Mouse (Mus musculus) adrenal gland (tissue): ENCODE data around the gene Glis3.

Source experiments
- intact Hi-C: fragments of 180-260 bp; cut with DNase I; formaldehyde crosslinking; loops from one replicate; pipeline ENCODE4 v1.15.1; 2025
- long read RNA-seq, 2 experiments: library from polyadenylated mRNA; unstranded; transcript quantifications; one replicate each; pipeline ENCODE4 v2.0.0; 2020; ENCODE audit warnings: borderline replicate concordance in 1 of 2; ENCODE audit not compliant: insufficient replicate concordance in 1 of 2

The Glis3 gene
- long read RNA-seq, experiment 1, partial matches to known transcripts, result 0 of 3 reads
- long read RNA-seq, experiment 1, other reads (novel, unspliced or antisense), result 3 of 3 reads
- long read RNA-seq, experiment 2, partial matches to known transcripts, result 0 of 4 reads
- long read RNA-seq, experiment 2, other reads (novel, unspliced or antisense), result 4 of 4 reads

- intact Hi-C loops, result no loop called here
These were observed at the start of gene Glis3 for GRCm38 (mm10) chr19:28679776-28680391. TSS of gene Glis3 (minus strand) at chr19:28680077.

DNA sequence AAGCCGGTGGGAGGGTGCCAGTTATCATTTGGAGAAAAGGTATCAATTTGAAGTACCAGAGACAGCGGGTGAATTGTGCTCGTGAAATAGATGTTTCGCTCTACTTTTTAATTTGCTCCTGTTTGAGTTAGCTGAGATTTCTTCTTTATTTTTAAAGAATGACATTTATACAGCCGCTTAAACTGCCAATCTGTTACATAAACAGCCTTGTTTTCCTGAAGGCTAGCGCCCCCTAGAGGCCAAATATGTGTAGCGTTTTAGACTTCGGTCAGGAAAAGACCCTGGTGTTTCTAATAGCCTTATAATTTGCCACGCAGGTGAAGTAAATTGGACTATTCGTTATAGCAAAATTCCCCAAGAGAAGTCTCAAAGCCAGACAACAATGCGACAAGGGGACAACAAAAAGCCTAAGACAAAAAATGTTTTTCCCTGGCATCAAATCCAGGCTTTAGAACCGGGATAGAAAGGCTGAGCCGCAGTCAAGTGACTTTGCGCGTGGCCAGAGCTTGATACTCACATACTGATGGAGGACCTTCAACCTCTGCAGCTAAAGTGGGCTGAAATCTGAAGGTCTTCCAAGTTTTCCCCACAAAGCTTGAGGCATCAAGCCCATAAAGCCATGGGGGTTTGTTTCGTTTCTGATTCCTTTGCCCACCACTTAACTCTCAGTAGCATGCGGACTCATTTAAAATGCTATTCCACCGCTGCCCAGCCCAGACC, 46.4 kb upstream of the Glis3 start:
- intact Hi-C loops, result loop anchor here (10.0 kb wide), 1 partner anchor 562 kb away; no protein-coding TSS in a partner anchor

DNA sequence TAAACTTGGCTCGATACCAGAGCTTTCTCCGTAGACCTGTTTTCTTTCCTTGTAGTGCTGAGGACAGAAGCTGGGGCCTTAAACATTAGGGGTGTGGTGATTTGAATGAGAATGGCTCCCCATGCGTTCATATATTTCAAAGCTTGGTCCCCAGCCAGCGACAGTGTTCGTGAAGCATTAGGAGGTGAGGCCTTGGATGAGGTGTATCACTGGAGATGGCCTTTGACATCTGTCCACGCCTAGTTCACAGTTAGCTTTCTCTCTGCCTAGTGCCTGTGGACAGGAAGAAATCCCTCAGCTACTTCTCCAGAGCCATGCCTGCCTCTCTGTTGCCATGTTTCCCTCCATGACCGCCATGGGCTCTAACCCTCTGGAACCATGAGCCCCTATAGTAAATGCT, 44.8 kb upstream of the Glis3 start:
- intact Hi-C loops, result loop anchor here (10.0 kb wide), 1 partner anchor 560 kb away; no protein-coding TSS in a partner anchor

DNA sequence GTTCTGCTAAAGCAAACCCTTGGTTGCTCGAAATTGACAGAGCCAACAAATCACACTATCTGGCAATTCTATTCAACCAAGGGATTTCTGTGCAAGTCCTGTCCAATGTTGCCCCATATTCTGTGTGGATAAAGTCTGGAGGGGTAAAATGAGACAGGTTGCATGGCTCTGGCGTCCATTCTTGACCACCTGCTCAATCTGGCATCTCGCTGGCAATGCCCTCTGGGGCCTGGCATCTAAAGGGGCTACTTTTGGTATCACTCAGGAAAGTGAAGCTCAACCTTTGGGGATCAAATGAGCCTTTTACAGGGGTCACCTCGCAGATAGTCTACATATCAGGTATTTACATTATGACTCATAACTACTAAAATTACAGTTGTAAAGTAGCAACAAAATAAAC, 42.7 kb upstream of the Glis3 start:
- intact Hi-C loops, result loop anchor here (10.0 kb wide), 1 partner anchor 558 kb away; no protein-coding TSS in a partner anchor

DNA sequence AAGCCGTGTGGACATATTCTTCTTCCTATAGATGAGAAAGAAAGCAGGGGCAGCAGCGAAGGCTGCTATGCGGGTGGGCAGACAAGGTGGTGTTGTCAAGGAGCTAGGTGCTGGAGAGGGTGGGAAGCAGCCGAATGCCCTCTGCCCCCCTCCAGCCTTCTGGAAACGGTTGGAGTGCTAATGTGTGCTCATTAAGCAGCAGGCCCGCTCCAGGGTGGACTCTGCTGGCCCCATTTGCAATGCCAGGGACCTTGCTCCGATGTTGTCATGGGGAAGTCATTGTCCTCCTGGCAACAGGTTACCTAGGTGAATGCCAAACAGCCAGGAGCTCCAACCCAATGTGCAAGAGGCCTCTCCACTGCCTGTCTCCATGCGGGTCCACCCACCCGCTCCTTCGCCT, 42.0 kb upstream of the Glis3 start:
- intact Hi-C loops, result loop anchor here (10.0 kb wide), 1 partner anchor 557 kb away; no protein-coding TSS in a partner anchor

DNA sequence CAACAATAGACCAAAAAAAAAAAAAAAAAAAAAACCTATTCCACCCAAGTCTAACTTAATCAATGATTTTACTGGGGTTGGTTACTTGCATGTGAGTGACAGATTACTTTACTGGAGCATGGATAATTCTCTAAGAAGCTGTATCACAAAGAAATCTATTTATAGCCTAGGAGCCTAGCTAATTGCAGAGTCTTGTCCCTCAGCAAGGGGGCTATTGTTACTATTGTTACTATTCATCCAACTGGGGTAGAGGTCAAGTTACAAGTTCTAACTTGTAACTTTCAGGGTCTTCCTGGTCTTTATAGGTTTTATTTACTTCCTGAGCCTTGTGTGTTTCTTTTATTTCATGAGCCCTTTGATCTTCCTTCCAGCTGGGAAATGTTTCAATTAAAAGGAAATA, 40.1 kb upstream of the Glis3 start:
- intact Hi-C loops, result loop anchor here (10.0 kb wide), 1 partner anchor 555 kb away; no protein-coding TSS in a partner anchor

GRCm38 (mm10) chr19:28714674-28715073, 34.8 kb upstream of the Glis3 start:
- intact Hi-C loops, result no loop called here

GRCm38 (mm10) chr19:28697718-28698117, 17.8 kb upstream of the Glis3 start:
- intact Hi-C loops, result loop anchor here (1.0 kb wide), 1 partner anchor 62 kb away; no protein-coding TSS in a partner anchor

DNA sequence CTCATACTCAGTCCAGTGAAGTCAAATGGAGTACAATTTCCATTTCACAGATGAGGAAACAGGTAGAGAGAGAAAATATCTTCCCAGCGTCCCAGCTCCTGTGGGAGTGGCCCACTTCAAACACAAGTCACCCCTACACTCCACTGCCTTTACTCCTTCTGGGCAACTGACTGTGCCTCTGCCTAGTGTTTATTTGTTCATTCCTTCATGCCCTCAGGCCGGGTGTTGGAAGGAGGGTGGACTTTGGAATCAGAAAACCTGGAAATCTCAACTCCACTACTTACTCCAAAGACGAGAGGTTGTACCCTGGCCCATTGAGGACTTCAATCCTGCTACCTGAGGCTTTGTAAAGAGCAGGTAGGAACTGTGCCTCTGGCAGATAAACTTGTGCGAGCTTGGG, 6.5 kb upstream of the Glis3 start:
- intact Hi-C loops, result no loop called here

DNA sequence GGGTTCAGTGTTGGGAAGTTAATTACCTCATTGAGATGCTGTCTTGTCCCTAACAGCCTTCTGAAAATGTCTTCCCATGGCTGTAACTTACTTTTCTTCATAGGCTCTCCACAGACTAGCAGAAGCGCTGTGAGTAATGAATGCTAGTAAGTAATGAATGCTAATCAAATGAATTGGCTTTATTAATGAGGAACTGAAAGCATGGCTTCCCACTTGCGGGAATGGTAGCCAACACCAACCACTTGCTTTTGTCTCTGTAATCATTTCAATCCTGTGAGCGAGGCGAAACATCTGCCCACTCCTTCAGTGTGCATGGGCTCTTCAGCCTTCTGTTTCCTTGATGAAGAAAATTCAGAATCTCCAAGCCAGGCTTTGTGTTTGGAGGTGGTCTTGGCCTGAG, 5.6 kb upstream of the Glis3 start:
- intact Hi-C loops, result no loop called here

DNA sequence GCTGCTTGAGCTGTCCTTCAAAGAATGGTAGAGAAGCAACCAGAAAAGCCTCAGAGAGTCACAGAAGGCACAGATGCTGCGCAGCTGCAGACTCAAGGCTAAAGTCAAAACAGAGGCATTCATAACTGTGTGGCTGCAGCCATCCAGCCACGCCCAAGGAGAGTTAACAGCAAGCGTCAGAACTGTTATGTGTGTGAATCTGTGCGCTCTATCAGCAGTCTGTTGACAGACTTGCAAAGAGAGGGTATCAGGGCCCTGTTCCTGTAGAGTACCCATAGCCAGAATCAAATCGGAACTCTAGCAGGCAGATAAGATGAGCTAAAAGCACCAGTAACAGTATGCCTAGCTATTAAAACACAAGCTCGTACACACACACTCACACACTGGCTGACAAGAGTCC, 4.5 kb upstream of the Glis3 start:
- intact Hi-C loops, result no loop called here

- intact Hi-C loops, result no loop called here
These were observed 3.5 kb upstream of the Glis3 start for GRCm38 (mm10) chr19:28683346-28683745.

DNA sequence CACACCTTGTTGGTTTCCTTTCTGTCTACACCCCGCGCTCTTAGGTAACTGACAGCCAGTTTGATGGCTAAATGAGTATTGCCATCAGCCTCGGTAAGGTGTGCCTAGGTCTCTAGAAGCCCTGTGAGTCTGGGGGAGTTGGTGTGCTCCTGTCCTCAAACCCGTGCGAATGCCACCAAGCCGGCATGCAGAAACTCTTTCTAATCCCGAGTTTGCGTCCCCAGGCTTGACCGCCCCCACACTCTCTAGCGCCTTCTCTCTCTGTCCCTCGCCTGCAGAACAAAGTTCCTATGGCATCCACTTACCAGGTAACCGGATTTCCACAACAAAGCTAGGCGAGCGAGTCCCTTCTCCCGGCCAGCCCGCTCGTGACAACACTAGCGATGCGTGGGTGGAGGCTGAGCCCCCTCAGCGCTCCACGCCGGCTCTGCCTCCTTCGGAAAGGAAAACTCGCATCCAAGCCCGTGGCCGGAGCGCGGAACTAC, 544 bp downstream of the Glis3 start:
- intact Hi-C loops, result no loop called here

DNA sequence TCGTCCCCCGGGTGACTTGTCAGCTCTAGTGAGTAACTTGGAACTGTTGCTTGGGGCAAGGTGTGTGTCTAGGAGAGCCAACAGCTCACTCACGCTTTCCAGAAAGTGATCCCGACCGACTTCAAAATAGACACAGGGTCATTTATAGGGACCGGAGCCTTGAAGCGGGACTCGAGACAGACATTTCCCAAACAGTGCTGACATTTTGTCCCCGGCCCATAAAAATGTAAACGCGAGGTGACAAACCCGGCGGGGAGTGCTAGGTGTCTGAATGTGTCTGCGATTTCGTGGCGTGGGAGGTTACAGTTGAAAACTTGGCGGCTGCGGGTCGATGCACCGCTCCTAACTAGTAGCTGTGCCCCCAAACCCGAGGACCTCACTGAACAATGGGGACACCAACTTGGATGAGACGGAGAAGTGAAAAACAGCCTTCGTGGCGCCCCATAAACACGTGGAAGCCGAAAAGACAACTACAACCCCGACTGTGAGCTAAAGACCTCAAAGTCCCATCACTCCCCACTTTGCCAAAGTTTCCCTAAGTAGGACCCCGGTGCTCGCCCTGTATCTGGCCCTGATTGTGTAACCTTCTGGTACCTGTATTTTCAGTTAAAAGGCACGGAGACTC, 1.1 kb downstream of the Glis3 start:
- intact Hi-C loops, result no loop called here

DNA sequence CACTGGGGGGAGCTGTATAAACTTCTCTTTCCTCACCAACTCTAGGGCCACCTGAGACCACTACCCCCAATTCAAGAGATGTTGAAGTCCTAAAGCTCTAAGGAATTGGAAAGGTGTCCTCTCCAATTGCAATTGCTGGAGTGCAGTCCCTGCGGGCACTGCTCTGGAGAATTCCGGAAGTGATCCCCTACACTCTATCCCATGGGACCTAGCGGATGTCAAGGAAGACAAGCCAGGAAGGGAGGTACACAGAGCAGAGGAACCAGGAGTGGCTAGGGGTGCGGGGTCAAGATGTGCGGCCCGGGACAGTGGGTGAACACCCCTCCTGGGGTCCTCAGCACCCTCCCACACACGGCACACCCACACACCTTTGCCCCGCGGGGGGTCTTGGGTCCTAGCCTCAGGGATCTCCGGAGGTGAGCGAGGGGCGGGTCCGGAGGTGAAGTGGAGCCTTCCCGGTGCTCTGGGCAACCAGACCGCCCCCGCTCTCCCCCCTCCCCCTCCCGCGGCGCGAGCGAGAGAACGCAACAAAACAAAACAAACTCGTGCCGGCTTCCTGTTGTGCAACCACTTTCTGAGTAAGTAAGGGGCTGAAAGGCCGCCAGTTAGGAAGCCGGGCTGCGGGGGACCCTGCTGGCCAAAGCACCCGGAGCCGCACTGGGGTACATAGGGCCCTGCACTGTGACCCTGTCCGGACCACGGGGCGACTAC, 2.0 kb downstream of the Glis3 start:
- intact Hi-C loops, result no loop called here

DNA sequence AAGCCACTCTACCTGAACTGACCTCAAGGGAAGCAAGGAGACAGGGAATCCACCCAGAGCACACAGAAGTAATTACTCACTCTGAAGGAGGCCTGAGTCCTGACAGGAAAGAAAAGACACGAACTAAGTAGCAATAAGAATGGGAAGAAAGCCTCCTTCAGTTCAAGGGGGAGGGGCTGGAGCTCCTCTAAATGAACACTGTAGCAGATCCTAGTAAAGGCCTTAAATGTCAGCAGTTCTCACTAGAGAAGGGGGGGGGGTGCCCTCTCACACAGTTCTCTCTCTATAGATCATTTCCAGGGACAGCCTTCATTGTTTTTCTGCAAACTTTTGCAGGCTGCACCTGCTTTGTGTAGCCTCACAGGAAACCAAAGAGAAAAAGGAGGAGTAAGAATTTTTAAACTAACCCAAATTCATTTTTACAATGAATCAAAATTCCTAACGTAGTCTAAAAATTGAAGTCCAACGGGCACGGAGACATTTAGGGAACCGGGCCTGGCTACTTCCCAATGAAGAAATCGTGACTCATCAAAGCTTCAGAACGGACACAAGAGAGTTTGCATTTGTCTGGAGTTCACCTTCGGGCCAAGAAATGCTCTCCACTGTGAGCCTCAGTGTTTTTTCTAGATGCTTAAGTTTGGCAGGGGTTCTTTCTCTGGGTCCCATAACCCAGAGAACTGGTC, 2.7 kb downstream of the Glis3 start:
- intact Hi-C loops, result no loop called here

DNA sequence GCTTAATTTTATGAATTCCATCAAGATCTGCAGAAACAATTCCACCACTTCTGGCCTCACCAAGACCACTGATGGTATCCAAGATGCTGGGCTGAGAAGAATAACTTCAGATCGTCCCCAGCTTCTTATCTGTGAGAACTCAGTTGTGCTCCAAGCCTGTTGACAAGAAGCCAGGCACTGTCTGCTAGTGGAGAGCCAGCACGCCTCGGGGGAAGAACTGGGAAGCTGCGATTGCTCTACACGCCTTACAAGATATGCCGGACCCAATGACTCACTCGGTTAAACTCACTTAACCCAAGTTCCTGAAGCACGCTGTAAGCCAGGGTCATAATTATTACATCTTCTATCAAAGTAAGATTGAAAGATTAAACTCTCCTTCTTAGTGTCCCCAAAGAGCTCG, 16.1 kb downstream of the Glis3 start:
- intact Hi-C loops, result no loop called here

DNA sequence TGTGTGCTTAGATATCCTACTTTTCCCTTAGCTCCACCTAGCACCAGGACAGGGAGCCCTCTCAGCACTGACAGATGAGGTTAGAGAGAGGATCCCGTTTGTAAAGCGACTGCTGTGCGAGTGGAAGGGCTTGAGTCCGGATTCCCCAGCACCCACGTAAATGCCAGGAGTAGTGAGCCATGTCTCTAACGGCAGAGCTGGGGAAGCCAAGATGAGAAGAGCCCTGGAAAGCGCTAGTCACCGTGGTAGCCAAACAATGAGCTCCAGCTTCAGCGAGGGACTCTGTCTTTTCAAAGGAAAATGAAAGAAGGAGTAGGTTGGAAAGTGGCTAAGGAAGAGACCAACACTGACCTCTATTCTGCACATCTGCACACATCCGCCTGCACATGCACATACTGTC, 16.7 kb downstream of the Glis3 start:
- intact Hi-C loops, result no loop called here

GRCm38 (mm10) chr19:28662474-28662873, 17.4 kb downstream of the Glis3 start:
- intact Hi-C loops, result no loop called here

GRCm38 (mm10) chr19:28660912-28661311, 19.0 kb downstream of the Glis3 start:
- intact Hi-C loops, result no loop called here
